Mouse (Mus musculus): ENCODE measurements around the gene Ppl.

- TF ChIP-seq CTCF (IDR thresholded peaks at IDR 0.05; ENCODE audit: borderline replicate concordance, extremely low read depth, insufficient read depth, insufficient read length) (no peak), POLR2A (IDR thresholded peaks at IDR 0.05; ENCODE audit: borderline replicate concordance, extremely low read depth, insufficient read depth, insufficient read length, poor library complexity, severe bottlenecking) (no peak)
Observed at GRCm38 (mm10) chr16:5147037-5147385, 14.8 kb upstream of the Ppl start, which contains the start of gene Sec14l5.

Measured in brain, embryonic 14.5 days (tissue).